Mouse (Mus musculus): ENCODE data around the gene Crybg1. TPM values are rescaled to one million over a fixed set of nuclear protein-coding genes. Genes with fewer than 3 reads are reported as not detected.
"Not testable (repeated sequence)": the region's sequence is repeated elsewhere in the genome, so short reads cannot be mapped to it uniquely, and the experiment has no call there.

Crybg1 gene
- polyA plus RNA-seq, 1 experiment from 2014 or later: 25.5 TPM

- DNase-seq (ENCODE audit: low read depth, low spot score) (no peak), ATAC-seq (no peak)
- no peaks in the 10 kb centered on the region for H3K27me3 ChIP-seq
- in situ Hi-C loops (cut with MboI; ENCODE audit: low pct_unique_long_range_greater_than_20kb): no loop called here
- CTCF ChIA-PET: no interaction called here
- POLR2A ChIA-PET: no interaction called here
- TF ChIP-seq CTCF (IDR thresholded peaks at IDR 0.05): no peak
These were observed 166.2 kb downstream of the Crybg1 start for GRCm38 (mm10) chr10:43982470-43982869.

GRCm38 (mm10) chr10:43980742-43981141, 167.9 kb downstream of the Crybg1 start:
- DNase-seq (ENCODE audit: low read depth, low spot score); POLR2A ChIA-PET; CTCF ChIA-PET; ATAC-seq; H3K27me3 ChIP-seq; in situ Hi-C loops (cut with MboI; ENCODE audit: low pct_unique_long_range_greater_than_20kb): not testable (repeated sequence)

- POLR2A ChIA-PET: no interaction called here
- DNase-seq (ENCODE audit: low read depth, low spot score) (no peak), ATAC-seq (no peak)
- in situ Hi-C loops (cut with MboI; ENCODE audit: low pct_unique_long_range_greater_than_20kb): no loop called here
- CTCF ChIA-PET: no interaction called here
- no peak for TF ChIP-seq CTCF (IDR thresholded peaks at IDR 0.05)
- H3K27me3 ChIP-seq: no peaks in the 10 kb centered on the region
These were observed 168.6 kb downstream of the Crybg1 start for GRCm38 (mm10) chr10:43980080-43980479.

- in situ Hi-C loops (cut with MboI; ENCODE audit: low pct_unique_long_range_greater_than_20kb): no loop called here
These were observed 171.3 kb downstream of the Crybg1 start for GRCm38 (mm10) chr10:43977353-43977752.

GRCm38 (mm10) chr10:43973244-43973643, 175.4 kb downstream of the Crybg1 start:
- ChIA-PET POLR2A (interaction anchor here (1.1 kb wide), 1 partner anchor 30 kb away, joined by 3 read pairs; no protein-coding TSS in a partner anchor), CTCF (interaction anchor here (1.0 to 2.3 kb wide), 3 partner anchors 19 to 104 kb away, joined by 3 to 7 read pairs (median 5); no protein-coding TSS in a partner anchor)
- DNase-seq (ENCODE audit: low read depth, low spot score) (peak; percentile 64), ATAC-seq (peak; percentile 61)
- H3K27me3 ChIP-seq: no peaks in the 10 kb centered on the region
- in situ Hi-C loops (cut with MboI; ENCODE audit: low pct_unique_long_range_greater_than_20kb): no loop called here
- no peak for TF ChIP-seq CTCF (IDR thresholded peaks at IDR 0.05)

More at GRCm38 (mm10) chr10:43977353-43977752, 171.3 kb downstream of the Crybg1 start:
- CTCF ChIA-PET: no interaction called here
- POLR2A ChIA-PET: no interaction called here
- ATAC-seq (no peak), DNase-seq (ENCODE audit: low read depth, low spot score) (no peak)
- TF ChIP-seq CTCF (IDR thresholded peaks at IDR 0.05): no peak
- H3K27me3 ChIP-seq: no peaks in the 10 kb centered on the region

GRCm38 (mm10) chr10:43964943-43965342, 183.7 kb downstream of the Crybg1 start:
- no peaks in the 10 kb centered on the region for H3K27me3 ChIP-seq
- ChIA-PET POLR2A (no interaction called here), CTCF (interaction anchor here (0.9 to 4.4 kb wide), 2 partner anchors 11 to 21 kb away, joined by 3 to 21 read pairs; no protein-coding TSS in a partner anchor)
- ATAC-seq (no peak), DNase-seq (ENCODE audit: low read depth, low spot score) (no peak)
- TF ChIP-seq CTCF (IDR thresholded peaks at IDR 0.05): no peak
- in situ Hi-C loops (cut with MboI; ENCODE audit: low pct_unique_long_range_greater_than_20kb): no loop called here

GRCm38 (mm10) chr10:43953942-43954341, 194.7 kb downstream of the Crybg1 start:
- DNase-seq (ENCODE audit: low read depth, low spot score) (no peak), ATAC-seq (no peak)
- ChIA-PET POLR2A (interaction anchor here (1.0 kb wide), 1 partner anchor 118 kb away, joined by 3 read pairs; no protein-coding TSS in a partner anchor), CTCF (interaction anchor here (0.6 to 5.9 kb wide), 14 partner anchors 9 to 381 kb away, joined by 3 to 48 read pairs (median 4); no protein-coding TSS in a partner anchor)
- in situ Hi-C loops (cut with MboI; ENCODE audit: low pct_unique_long_range_greater_than_20kb): loop anchor here (10.0 kb wide), 1 partner anchor 281 kb away; no protein-coding TSS in a partner anchor
- no peaks in the 10 kb centered on the region for H3K27me3 ChIP-seq
- peak; percentile 94 for TF ChIP-seq CTCF (IDR thresholded peaks at IDR 0.05)

GRCm38 (mm10) chr10:43945435-43945834, 203.2 kb downstream of the Crybg1 start:
- in situ Hi-C loops (cut with MboI; ENCODE audit: low pct_unique_long_range_greater_than_20kb): no loop called here
- ATAC-seq (no peak), DNase-seq (ENCODE audit: low read depth, low spot score) (no peak)

GRCm38 (mm10) chr10:43943736-43944135, 204.9 kb downstream of the Crybg1 start:
- in situ Hi-C loops (cut with MboI; ENCODE audit: low pct_unique_long_range_greater_than_20kb): no loop called here
- no peaks in the 10 kb centered on the region for H3K27me3 ChIP-seq
- no peak for TF ChIP-seq CTCF (IDR thresholded peaks at IDR 0.05)
- POLR2A ChIA-PET: no interaction called here
- peak; percentile 53 for ATAC-seq
- CTCF ChIA-PET: interaction anchor here (0.5 to 3.2 kb wide), 6 partner anchors 10 to 369 kb away, joined by 3 to 16 read pairs (median 3); no protein-coding TSS in a partner anchor
- peak; percentile 17 for DNase-seq (ENCODE audit: low read depth, low spot score)

More at GRCm38 (mm10) chr10:43945435-43945834, 203.2 kb downstream of the Crybg1 start:
- CTCF ChIA-PET: interaction anchor here (3.2 kb wide), 1 partner anchor 8 kb away, joined by 16 read pairs; no protein-coding TSS in a partner anchor
- POLR2A ChIA-PET: no interaction called here
- H3K27me3 ChIP-seq: no peaks in the 10 kb centered on the region
- no peak for TF ChIP-seq CTCF (IDR thresholded peaks at IDR 0.05)

- no peaks in the 10 kb centered on the region for H3K27me3 ChIP-seq
- POLR2A ChIA-PET: no interaction called here
- CTCF ChIA-PET: interaction anchor here (0.9 kb wide), 1 partner anchor 30 kb away, joined by 3 read pairs; no protein-coding TSS in a partner anchor
- ATAC-seq (no peak), DNase-seq (ENCODE audit: low read depth, low spot score) (no peak)
- in situ Hi-C loops (cut with MboI; ENCODE audit: low pct_unique_long_range_greater_than_20kb): no loop called here
- TF ChIP-seq CTCF (IDR thresholded peaks at IDR 0.05): no peak
These were observed 209.5 kb downstream of the Crybg1 start for GRCm38 (mm10) chr10:43939136-43939662.

GRCm38 (mm10) chr10:43928596-43928995, 220.1 kb downstream of the Crybg1 start:
- POLR2A ChIA-PET: interaction anchor here (0.6 to 1.3 kb wide), 2 partner anchors 338 to 348 kb away, joined by 3 read pairs; no protein-coding TSS in a partner anchor
- ATAC-seq: no peak
- H3K27me3 ChIP-seq: no peaks in the 10 kb centered on the region
- in situ Hi-C loops (cut with MboI; ENCODE audit: low pct_unique_long_range_greater_than_20kb): no loop called here
- CTCF ChIA-PET: interaction anchor here (1.1 to 2.4 kb wide), 3 partner anchors 13 to 361 kb away, joined by 3 to 10 read pairs (median 3); no protein-coding TSS in a partner anchor
- no peak for TF ChIP-seq CTCF (IDR thresholded peaks at IDR 0.05)
- peak; percentile 15 for DNase-seq (ENCODE audit: low read depth, low spot score)
